Mouse (Mus musculus): ENCODE results near the gene Rab3il1.
A peak's percentile ranks its signal among the peaks of the same experiment; 100 is the strongest.

Gene Rab3il1

DNA sequence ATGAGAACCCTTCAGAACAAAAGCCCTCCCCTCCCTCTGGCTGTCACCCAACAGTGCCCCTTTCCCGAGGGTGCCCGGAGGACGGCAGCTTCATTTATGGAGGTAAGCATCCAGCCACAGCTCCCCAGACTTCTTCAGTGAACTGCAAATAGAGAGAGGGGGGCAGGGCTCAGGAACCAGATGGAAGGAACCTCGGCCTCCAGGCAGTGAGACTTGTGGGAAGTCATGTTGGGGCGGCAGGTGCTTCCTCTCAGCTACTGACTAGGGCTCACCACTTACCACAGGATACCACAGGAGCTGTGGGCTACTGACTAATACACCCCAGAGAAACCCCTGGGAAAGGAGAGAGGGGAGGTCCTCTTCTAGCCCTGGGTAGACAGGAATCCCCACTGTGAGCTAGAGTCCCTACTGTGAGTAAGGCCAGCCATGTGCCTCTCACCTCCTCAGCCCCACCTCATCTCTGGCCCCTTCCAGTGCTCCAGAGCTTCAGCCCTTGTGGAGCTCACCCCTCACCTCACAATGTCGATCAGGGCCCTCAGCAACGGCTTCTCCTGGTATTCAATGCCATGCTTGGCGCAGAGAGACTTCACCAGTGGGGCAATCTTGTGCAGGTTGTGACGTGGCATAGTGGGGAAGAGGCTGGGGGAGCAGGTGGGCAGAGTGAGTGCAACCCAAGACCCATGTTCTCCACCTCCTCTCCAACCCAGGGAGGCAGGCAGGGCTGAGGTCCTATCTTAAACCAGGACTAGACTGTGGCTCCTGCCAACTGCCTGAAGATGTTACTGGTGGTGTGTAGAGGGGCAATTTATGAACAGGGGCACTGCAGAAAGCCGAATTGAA lies 62.9 kb downstream of the Rab3il1 start:
- no peak for DNase-seq

- no peak for DNase-seq
Observed at GRCm38 (mm10) chr19:10065465-10066188, 64.2 kb downstream of the Rab3il1 start.

GRCm38 (mm10) chr19:10066189-10066500 lies 64.7 kb downstream of the Rab3il1 start:
- no peak for DNase-seq

DNA sequence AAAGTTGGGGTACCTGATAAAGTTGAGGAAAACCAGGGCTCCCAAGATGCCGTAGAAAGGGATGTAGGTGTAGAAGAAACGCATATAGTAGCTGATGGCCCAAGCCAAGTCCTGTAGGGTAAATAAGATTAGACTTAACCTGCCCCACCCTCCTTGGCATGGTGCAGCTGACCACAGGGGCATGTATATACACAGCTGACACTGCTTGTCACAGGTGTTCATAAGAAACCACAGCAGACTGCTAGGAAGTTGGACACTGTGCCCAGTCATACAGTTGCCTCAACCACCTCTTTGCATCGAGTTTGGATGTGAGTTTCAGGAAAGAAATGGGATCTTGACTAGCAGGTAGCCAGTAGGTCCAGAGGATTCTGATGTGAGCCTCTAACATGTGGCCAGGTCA lies 65.0 kb downstream of the Rab3il1 start:
- no peak for DNase-seq

GRCm38 (mm10) chr19:10067701-10068100 lies 66.2 kb downstream of the Rab3il1 start:
- DNase-seq = no peak

GRCm38 (mm10) chr19:10070186-10070980 lies 68.9 kb downstream of the Rab3il1 start:
- DNase-seq = no peak

- peak; percentile 65 for DNase-seq
Observed at GRCm38 (mm10) chr19:10071166-10071565, 69.7 kb downstream of the Rab3il1 start.

DNA sequence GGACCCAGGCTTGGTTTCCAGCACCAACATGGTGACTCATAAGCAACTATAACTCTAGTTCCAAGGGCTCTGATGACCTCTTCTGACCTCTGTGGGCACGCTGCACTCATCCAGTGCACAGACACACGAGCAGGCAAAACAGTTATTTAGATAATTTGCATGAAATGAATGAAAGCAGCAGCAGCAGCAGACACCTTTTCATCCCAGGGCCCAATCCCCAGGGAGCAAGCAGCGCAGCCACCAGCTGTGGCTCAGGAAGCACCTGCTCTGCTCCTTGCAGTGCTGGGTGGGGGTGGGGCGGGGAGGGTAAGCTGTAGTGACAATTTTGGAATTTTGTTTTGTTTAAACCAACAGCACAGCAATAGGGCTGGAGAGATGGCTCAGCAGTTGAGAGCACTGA lies 70.4 kb downstream of the Rab3il1 start:
- no peak for DNase-seq

DNA sequence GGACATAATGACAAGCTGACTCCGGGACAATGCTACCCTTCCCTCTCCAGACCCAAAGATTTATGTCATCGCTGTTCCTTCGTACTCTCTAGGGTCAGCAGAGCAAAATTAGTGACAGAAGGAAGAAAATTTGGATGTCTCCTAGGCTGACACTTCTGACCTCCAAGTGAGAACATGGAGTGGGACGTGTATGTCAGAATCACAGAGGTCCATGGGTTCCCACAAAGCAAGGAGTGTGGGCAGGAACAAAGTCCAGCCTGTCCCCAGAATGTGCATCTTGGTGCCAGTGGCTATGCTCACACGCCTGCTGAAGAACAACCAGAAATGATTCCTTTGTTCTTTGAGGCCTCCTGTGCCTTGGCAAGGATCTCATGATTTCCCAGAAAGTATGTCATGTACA lies 71.7 kb downstream of the Rab3il1 start:
- DNase-seq = no peak

DNA sequence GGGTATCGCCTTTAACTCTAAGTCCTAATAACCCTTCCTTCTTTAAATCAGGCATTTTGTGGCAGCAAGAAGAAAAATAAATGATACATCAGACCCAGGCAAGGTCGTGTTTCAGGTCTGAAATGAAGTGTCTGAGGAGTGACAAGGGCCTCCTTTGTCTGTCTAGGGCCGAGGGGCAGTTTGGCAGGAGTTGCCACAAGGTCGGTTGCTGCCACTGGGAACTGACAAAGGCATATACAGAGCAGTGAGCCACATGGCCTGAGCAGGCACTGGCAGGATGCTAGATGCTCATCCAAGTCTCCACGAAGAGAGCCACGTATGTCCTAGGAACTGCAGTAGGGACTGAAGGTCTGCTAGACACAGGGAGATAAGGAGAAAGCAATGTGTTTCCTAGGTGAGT lies 76.9 kb downstream of the Rab3il1 start:
- DNase-seq = no peak

- DNase-seq = no peak
Observed at GRCm38 (mm10) chr19:10080384-10080783, 78.9 kb downstream of the Rab3il1 start.

- no peak for DNase-seq
Observed at GRCm38 (mm10) chr19:10082105-10082504, 80.6 kb downstream of the Rab3il1 start.

DNA sequence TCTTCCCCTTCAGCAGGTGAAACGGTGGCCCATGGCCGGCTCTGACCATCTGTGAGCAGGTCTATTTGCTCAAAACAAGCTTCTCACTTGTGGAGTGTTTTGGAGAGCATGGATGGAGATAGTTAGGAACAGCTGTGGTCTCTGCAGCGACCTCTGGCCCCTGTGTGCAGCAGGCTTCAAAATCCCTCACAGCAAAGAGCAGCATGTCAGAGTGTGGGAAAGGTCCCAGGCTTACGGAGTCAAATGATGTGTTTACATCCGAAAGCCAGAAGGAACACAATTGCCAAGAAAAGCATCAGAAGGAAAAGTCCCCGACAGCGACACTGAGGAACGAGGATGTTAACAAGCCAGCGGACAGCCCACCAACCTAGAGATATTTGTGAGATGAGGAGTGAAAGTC lies 84.0 kb downstream of the Rab3il1 start:
- no peak for DNase-seq

DNA sequence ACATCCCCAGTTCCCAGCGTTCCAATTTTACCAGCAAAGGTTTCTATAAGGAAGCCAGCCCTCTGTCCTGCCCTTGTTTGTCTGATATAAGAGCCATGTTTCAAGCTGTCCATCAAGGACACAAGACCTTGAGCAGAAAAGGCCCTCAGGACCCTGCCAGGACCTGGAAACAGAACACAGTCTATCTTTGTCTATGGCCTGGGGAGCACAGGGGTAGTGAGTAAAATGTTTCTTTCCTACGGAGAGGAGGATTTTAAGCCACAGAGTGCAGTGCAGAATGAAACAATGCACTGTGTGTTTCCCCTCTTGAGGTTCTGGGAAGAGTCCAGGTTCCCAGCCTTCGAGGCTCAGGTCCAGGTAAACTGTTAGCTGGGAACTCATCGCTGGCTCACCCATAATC lies 85.5 kb downstream of the Rab3il1 start:
- DNase-seq = no peak
